Mouse (Mus musculus) embryonic facial prominence, embryonic 10.5 days (tissue): Measurements from ENCODE around the gene Spsb2. TPM values are rescaled to one million over a fixed set of nuclear protein-coding genes. Genes with fewer than 3 reads are reported as not detected.

Source experiments
- DNase-seq: peaks from one replicate; pipeline ENCODE4 v3.0.0-alpha.2; 2017; ENCODE audit warnings: low spot score
- H3K27ac ChIP-seq: fragments of 300-500 bp; sonication (generic); replicated peaks from 2 replicates; pipeline ENCODE4 v1.5.1; 2016; ENCODE audit warnings: mild to moderate bottlenecking
- H3K27me3 ChIP-seq: fragments of 300-500 bp; sonication (generic); replicated peaks from 2 replicates; pipeline ENCODE4 v1.6.1; 2016; ENCODE audit warnings: low read depth, mild to moderate bottlenecking; ENCODE audit not compliant: poor library complexity, severe bottlenecking
- H3K36me3 ChIP-seq: fragments of 300-500 bp; sonication (generic); replicated peaks from 2 replicates; pipeline ENCODE4 v1.6.1; 2016; ENCODE audit warnings: mild to moderate bottlenecking, moderate library complexity
- H3K4me1 ChIP-seq: fragments of 300-500 bp; sonication (generic); 2 replicates; pipeline ENCODE4 v1.6.1; 2016
- H3K4me3 ChIP-seq: fragments of 300-500 bp; sonication (generic); 2 replicates; pipeline ENCODE4 v1.5.1; 2016; ENCODE audit warnings: mild to moderate bottlenecking, moderate library complexity
- H3K9me3 ChIP-seq: fragments of 300-500 bp; sonication (generic); 2 replicates; pipeline ENCODE4 v1.6.1; 2016; ENCODE audit warnings: mild to moderate bottlenecking
- WGBS: fragments of 180-500 bp; shearing (Covaris S2); methylation state at CpG from one replicate; pipeline ENCODE4 v1.1.7; 2016; 5-methylcytosine and 5-hydroxymethylcytosine counted together
- polyA plus RNA-seq: library from polyadenylated mRNA; unstranded; fragments of >200 nt; fragmentation: Nextera tagmentation; extraction: Ambion mirVana; gene quantifications from 2 replicates; pipeline ENCODE4 v1.2.1, GENCODE M21; 2016

Gene Spsb2
- polyA plus RNA-seq, 1 experiment from 2014 or later, result 7.1 TPM

DNA sequence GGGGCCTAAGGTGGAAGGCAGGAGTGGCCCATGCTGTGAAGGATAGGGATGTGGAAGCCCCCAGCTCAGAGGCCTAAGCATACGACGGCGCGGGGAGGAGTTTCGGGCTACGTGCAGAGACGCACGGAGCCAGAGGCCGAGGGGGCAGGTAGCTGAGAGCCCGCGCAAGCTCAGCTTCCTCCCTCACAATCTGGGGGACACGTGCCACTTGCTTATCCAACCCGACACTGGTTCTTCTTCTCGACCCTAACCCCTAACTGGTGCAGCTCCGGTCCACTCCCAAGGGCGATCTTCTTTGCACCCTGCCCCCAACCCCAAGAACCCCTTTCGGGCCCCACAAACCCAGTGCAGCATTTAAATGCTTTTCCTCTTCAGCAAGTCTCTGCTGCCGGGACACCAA, 5.0 kb downstream of the Spsb2 start:
- H3K4me1 ChIP-seq, result peaks cover 58% of the 10 kb centered on the region
- DNase-seq, result peak; percentile 87

GRCm38 (mm10) chr6:124813933-124814332, 5.5 kb downstream of the Spsb2 start, which contains the start of gene Tpi1:
Gene Tpi1, minus strand, starts transcription at chr6:124814296.
- peaks cover 76% of the 10 kb centered on the region for H3K36me3 ChIP-seq

More for the DNA sequence above, 5.0 kb downstream of the Spsb2 start:
- no peaks in the 10 kb centered on the region for H3K27me3 ChIP-seq
- WGBS, result under 1% methylated on average over 18 of the region's 18 CpGs
- H3K9me3 ChIP-seq, result no peaks in the 10 kb centered on the region
- H3K27ac ChIP-seq, result peak overlapping the region; percentile 98
- H3K4me3 ChIP-seq, result peak overlapping the region; percentile 92
- peaks cover 72% of the 10 kb centered on the region for H3K36me3 ChIP-seq

DNA sequence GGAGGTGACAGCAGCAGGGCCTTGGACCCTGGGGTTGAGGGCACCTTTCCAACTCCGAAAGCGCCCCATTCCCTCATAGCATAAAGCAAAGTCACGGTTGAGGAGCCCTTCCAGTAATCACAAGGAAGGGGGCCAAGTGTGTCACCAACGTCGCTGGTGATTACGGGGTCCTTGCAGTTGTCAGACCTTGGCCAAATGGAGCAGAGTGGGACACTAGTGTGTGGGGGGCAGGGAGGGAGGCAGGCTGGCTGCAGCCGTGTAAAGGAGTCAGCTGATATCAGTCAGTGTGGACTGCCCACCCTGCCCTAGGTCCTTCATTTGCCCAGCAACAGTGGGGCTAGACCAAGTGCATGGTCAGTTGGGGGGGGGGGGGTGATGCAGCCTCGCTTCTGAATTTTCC, 6.0 kb downstream of the Spsb2 start:
- Histone ChIP-seq H3K27ac (peak overlapping the region; percentile 98), H3K27me3 (no peaks in the 10 kb centered on the region), H3K9me3 (no peaks in the 10 kb centered on the region), H3K4me1 (peaks cover 49% of the 10 kb centered on the region), H3K36me3 (peaks cover 81% of the 10 kb centered on the region), H3K4me3 (peak overlapping the region; percentile 92)
- WGBS, result 49% methylated on average over 8 of the region's 8 CpGs
- DNase-seq, result no peak

More at GRCm38 (mm10) chr6:124813933-124814332, 5.5 kb downstream of the Spsb2 start, which contains the start of gene Tpi1:
- under 1% methylated on average over 22 of the region's 22 CpGs for WGBS
- peak within 1 kb of the TSS; percentile 98 for H3K27ac ChIP-seq
- peaks cover 54% of the 10 kb centered on the region for H3K4me1 ChIP-seq
- peak; percentile 92 for DNase-seq
- H3K27me3 ChIP-seq, result no peaks in the 10 kb centered on the region
- H3K4me3 ChIP-seq, result peak within 1 kb of the TSS; percentile 92
- H3K9me3 ChIP-seq, result no peaks in the 10 kb centered on the region

DNA sequence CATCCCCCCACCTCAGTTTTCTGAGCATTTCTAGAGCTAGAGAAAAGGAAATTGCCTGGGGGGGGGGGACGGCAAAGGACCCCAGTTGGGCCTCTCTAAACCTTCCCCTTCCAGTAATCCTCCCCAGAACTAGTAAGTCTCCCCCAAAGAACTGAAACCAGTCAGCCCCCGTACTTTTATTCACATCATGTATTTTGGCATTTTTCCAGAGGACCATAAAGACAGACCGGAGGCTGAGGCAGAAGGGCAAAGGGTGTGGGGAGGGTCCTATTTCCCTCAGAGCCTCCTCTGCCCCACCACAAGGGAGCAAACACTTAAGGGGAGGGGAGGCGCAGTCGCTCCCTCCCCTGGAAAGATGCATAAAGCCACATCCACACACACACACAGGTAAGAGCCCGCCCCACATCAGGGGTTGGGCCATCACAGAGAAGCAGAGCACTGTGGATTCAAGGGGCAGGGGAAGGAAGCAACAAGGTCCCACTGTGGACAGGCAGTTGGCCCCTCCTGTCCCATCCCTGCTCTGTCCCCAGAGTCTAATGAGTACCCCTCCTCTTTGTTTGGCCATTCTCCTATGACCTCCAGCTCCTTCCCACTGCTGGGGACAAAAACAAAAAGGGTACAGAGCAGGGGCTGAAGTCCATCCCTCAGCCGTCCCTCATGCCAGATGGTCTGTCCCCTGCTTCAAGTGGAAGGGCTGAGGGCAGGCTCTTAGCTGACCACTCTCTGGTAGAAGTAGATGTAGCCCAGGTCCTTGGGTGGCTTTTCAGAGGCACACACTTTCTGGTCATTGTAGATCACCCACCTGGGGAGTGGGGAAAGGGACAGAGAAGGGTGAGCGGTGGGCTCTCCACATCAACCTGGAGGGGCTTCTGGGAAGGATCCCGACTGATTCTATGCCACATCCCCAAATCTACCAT, 6.7 kb downstream of the Spsb2 start:
- Histone ChIP-seq H3K4me3 (peak overlapping the region; percentile 92; the same call in 1 of the 2 replicates), H3K9me3 (no peaks in the 10 kb centered on the region), H3K27ac (no peak overlapping the region), H3K36me3 (peaks cover 83% of the 10 kb centered on the region), H3K27me3 (no peaks in the 10 kb centered on the region), H3K4me1 (peaks cover 42% of the 10 kb centered on the region)
- 77% methylated on average over 9 of the region's 9 CpGs for WGBS
- DNase-seq, result no peak

- Histone ChIP-seq H3K4me1 (peaks cover 32% of the 10 kb centered on the region), H3K9me3 (no peaks in the 10 kb centered on the region), H3K27me3 (no peaks in the 10 kb centered on the region), H3K36me3 (peaks cover 83% of the 10 kb centered on the region), H3K4me3 (no peak overlapping the region), H3K27ac (no peak overlapping the region)
- DNase-seq, result no peak
- WGBS, result 93% methylated on average over 4 of the region's 4 CpGs
These were observed 8.2 kb downstream of the Spsb2 start for GRCm38 (mm10) chr6:124816611-124817010.

GRCm38 (mm10) chr6:124817125-124817524, 8.7 kb downstream of the Spsb2 start:
- no peak overlapping the region for H3K4me3 ChIP-seq
- H3K4me1 ChIP-seq, result peaks cover 27% of the 10 kb centered on the region
- DNase-seq, result no peak
- WGBS, result 93% methylated on average over 11 of the region's 11 CpGs
- no peaks in the 10 kb centered on the region for H3K27me3 ChIP-seq
- H3K36me3 ChIP-seq, result peaks cover 83% of the 10 kb centered on the region
- no peak overlapping the region for H3K27ac ChIP-seq
- no peaks in the 10 kb centered on the region for H3K9me3 ChIP-seq

GRCm38 (mm10) chr6:124817563-124817962, 9.1 kb downstream of the Spsb2 start:
- peaks cover 23% of the 10 kb centered on the region for H3K4me1 ChIP-seq
- H3K27me3 ChIP-seq, result no peaks in the 10 kb centered on the region
- peaks cover 83% of the 10 kb centered on the region for H3K36me3 ChIP-seq
- 97% methylated on average over 8 of the region's 8 CpGs for WGBS
- no peak for DNase-seq
- H3K4me3 ChIP-seq, result no peak overlapping the region
- no peak overlapping the region for H3K27ac ChIP-seq
- no peaks in the 10 kb centered on the region for H3K9me3 ChIP-seq

DNA sequence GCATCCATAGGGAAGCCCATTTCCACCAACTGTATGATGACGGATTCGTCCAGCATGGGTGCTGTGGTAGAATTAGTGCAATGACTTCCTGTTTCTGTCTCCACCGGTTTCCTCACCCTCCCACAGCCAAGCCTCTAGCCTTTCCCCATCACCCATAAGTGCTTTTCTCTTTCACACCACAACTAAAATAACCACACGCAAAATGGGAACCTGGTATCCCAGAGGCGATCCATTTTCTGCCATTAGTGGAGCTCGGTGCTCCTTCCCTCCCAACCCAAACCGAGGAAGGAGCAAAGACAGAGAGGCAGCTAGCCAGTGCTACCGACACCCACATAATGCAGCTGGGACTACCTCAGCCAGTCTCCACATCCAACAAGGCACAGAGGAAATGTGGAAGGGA, 9.5 kb downstream of the Spsb2 start:
- Histone ChIP-seq H3K27ac (no peak overlapping the region), H3K4me1 (peaks cover 19% of the 10 kb centered on the region), H3K9me3 (no peaks in the 10 kb centered on the region), H3K4me3 (no peak overlapping the region), H3K36me3 (peaks cover 84% of the 10 kb centered on the region), H3K27me3 (no peaks in the 10 kb centered on the region)
- 95% methylated on average over 8 of the region's 8 CpGs for WGBS
- DNase-seq, result no peak

GRCm38 (mm10) chr6:124820891-124821290, 12.4 kb downstream of the Spsb2 start:
- Histone ChIP-seq H3K4me3 (no peak overlapping the region), H3K36me3 (peaks cover 100% of the 10 kb centered on the region), H3K27me3 (no peaks in the 10 kb centered on the region), H3K9me3 (no peaks in the 10 kb centered on the region), H3K27ac (no peak overlapping the region), H3K4me1 (no peaks in the 10 kb centered on the region)
- 93% methylated on average over 5 of the region's 5 CpGs for WGBS
- no peak for DNase-seq

GRCm38 (mm10) chr6:124822049-124822448, 13.6 kb downstream of the Spsb2 start:
- Histone ChIP-seq H3K4me3 (no peak overlapping the region), H3K27me3 (no peaks in the 10 kb centered on the region), H3K27ac (no peak overlapping the region), H3K9me3 (no peaks in the 10 kb centered on the region), H3K36me3 (peaks cover 100% of the 10 kb centered on the region), H3K4me1 (no peaks in the 10 kb centered on the region)
- 96% methylated on average over 4 of the region's 4 CpGs for WGBS
- no peak for DNase-seq

DNA sequence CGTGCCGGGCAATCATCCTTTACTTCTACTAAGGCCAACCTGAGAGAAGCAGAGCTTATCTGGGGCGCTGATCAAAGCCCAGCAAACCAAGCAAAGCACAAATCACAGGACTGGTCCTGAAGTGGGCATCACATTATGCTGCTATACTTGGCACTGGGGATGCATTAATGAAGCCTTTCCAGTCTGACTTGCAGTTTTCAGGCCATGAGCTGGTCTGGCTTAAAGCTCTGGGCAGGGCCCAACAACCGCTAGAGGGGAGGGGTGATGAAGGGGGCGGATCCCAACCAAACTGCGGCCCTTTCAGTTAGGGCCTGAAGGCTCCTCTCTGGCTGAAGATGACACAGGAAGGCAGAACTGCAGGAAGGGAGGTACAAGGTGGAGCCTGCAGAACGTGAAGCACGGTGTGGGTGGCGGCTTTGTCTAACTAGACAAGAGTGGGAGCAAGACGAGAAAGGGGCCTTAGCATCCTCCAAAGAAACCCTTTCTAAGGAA, 19.7 kb downstream of the Spsb2 start:
- peak; percentile 59 for DNase-seq
- 25% methylated on average over 10 of the region's 10 CpGs for WGBS

GRCm38 (mm10) chr6:124828868-124829798, 20.7 kb downstream of the Spsb2 start, which contains the start of the genes Usp5 and Cdca3:
Gene Usp5, minus strand, starts transcription at chr6:124829484.
Gene Cdca3, plus strand, starts transcription at chr6:124829547.
- Histone ChIP-seq H3K36me3 (peaks cover 65% of the 10 kb centered on the region), H3K27ac (peak within 1 kb of the TSS; percentile 90), H3K4me1 (peaks cover 40% of the 10 kb centered on the region), H3K27me3 (no peaks in the 10 kb centered on the region), H3K4me3 (peak within 1 kb of the TSS; percentile 81), H3K9me3 (no peaks in the 10 kb centered on the region)
- DNase-seq, result peak; percentile 99
- WGBS, result under 1% methylated on average over 55 of the region's 55 CpGs

More for the DNA sequence above, 19.7 kb downstream of the Spsb2 start:
- no peaks in the 10 kb centered on the region for H3K9me3 ChIP-seq
- peaks cover 31% of the 10 kb centered on the region for H3K4me1 ChIP-seq
- peak overlapping the region; percentile 81 for H3K4me3 ChIP-seq
- peak overlapping the region; percentile 90 for H3K27ac ChIP-seq
- peaks cover 65% of the 10 kb centered on the region for H3K36me3 ChIP-seq
- no peaks in the 10 kb centered on the region for H3K27me3 ChIP-seq
